Mouse (Mus musculus): ENCODE measurements around the gene Cnnm2. TPM values are rescaled to one million over a fixed set of nuclear protein-coding genes. Genes with fewer than 3 reads are reported as not detected.
A peak's percentile ranks its signal among the peaks of the same experiment; 100 is the strongest.
"Not testable (repeated sequence)": the region's sequence is repeated elsewhere in the genome, so short reads cannot be mapped to it uniquely, and the experiment has no call there.

Gene Cnnm2
- total RNA-seq, 1 experiment from 2014 or later: 27.8 TPM

DNA sequence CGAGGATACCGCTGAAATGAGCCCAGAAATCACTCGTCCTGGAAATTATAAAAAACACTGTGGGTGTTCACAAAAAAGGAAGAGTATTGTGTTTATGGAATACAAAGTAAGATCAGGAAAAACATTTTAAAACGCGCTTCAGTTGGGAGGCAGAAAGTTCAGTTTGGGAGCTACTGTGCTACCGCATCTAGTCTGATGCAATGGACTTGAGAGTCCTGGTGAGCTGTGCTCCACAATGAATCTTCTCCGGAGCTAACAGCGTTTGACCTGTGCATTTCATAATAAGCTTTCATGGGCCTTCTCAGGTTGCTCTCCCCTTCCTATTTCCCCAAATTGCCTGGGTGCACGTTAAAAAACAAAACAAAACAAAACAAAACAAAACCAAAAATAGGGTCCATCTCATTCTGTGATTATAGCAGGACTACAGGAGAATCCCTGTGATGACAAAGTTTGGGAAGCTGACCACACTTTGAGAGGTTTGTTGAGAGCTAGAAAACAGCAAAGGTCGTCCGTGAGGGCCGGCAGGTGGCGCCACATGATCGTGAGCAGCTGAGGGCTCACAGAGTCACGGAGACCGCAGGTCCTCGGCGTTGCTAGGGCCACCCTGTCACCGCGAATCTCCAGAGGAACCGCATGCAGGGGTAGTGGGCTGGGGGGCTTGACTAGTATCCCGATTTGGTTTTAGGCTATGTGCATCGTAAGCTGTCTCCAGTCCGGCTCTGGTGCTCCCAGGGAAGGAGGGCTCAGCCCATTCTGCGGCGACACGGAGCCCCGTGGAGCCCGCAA is 828 bp upstream of the Cnnm2 start:
- DNase-seq: peak; percentile 92

DNA sequence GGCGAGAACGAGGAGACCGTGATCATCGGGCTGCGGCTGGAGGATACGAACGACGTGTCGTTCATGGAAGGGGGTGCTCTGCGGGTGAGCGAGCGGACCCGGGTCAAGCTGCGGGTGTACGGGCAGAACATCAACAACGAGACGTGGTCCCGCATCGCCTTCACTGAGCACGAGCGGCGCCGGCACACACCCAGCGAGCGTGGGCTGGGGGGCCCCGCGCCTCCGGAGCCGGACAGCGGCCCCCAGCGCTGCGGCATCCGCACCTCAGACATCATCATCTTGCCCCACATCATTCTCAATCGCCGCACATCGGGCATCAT is 535 bp downstream of the Cnnm2 start:
- no peak for DNase-seq

DNA sequence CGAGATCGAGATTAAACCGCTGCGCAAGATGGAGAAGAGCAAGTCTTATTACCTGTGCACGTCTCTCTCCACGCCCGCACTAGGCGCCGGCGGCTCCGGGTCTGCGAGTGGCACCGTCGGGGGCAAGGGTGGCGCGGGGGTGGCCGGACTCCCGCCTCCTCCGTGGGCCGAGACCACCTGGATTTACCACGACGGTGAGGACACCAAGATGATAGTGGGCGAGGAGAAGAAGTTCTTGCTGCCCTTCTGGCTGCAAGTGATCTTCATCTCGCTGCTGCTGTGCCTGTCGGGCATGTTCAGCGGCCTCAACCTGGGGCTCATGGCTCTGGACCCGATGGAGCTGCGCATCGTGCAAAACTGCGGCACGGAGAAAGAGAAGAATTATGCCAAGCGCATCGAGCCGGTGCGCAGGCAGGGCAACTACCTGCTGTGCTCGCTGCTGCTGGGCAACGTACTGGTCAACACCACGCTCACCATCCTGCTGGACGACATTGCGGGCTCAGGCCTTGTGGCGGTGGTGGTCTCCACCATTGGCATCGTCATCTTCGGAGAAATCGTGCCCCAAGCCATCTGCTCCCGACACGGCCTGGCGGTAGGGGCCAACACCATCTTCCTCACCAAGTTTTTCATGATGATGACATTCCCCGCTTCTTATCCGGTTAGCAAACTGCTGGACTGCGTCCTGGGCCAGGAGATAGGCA is 1.0 kb downstream of the Cnnm2 start:
- peak; percentile 45 for DNase-seq

DNA sequence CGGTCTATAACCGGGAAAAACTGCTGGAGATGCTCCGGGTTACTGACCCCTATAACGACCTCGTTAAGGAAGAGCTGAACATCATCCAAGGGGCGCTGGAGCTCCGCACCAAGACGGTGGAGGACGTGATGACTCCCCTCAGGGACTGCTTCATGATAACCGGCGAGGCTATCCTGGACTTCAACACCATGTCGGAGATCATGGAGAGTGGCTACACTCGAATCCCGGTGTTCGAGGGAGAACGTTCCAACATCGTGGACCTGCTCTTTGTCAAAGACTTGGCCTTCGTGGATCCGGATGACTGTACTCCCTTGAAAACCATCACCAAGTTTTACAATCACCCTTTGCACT is 1.6 kb downstream of the Cnnm2 start:
- DNase-seq: no peak

DNA sequence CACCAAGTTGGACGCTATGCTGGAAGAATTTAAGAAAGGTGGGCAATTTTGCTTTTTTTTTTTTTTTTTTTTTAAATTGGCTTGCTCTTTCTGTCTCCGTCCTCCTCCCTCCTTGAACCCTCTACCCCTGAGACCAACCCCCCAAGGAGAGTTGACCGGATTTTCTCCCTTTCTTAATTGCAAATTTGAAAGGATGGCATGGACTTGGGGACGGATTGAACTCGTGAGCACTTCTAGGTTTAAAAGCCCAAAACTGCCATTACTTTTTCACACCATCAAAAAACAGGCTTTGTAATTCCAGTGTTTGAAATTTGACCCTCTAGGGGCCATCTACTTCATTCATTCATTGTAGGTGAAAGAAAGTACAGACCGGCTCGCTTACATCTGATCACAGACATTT is 2.0 kb downstream of the Cnnm2 start:
- no peak for DNase-seq

DNA sequence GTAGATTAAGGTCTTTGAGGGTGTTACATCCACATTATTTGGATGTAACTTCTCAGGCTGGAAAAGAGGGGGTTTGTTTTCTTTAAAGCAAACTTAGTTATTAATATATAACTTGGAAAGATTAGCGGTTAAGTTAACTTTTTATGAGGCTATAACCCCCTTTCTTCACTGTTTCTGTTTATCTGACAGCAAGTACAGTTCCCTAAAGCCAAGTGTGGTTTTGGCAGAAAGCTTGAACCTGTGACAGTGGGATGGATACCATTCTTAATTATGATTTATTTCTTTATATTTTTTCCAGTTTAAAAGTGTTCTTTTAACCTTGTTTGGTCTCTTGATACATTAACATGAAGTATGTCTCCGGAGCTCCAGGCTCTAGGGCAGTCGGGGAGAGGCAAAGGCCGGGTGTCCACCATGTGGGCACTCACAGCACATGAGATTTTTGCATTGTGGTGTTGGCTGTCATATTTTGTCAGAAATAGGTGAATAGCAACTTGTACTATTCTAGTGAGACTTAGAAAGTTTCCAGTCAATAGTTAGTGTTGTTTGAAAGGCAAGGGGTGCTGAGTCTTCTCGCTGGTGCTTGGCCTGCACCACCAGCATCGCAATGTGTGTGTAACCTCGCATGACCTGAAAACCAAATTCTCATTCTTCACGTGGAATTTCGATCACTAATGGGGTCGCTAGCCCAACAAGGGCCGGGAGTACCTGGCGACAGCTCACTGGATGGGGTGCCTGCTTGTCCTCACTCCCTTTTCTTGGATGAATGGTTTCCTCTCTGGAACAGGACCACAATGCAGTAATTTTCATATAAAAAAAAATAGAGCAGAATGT is 2.8 kb downstream of the Cnnm2 start:
- no peak for DNase-seq

DNA sequence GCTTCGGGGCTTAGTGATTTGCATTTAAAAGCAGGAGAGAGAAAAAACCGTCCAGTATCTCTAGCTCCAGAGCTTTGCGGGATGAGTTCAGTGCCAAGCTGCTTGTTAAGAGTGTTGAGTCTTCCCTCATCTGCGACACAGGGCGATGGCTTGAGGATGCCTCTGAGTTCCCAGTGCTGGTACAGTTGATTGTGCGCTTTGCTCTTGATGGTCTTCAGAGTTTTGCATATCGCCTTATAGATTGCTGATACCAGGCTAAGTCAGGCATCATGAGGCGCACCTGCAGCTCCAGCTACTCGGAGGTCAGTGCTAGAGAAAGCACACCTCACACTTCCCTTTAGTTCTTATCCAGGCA is 3.3 kb downstream of the Cnnm2 start:
- DNase-seq: no peak

DNA sequence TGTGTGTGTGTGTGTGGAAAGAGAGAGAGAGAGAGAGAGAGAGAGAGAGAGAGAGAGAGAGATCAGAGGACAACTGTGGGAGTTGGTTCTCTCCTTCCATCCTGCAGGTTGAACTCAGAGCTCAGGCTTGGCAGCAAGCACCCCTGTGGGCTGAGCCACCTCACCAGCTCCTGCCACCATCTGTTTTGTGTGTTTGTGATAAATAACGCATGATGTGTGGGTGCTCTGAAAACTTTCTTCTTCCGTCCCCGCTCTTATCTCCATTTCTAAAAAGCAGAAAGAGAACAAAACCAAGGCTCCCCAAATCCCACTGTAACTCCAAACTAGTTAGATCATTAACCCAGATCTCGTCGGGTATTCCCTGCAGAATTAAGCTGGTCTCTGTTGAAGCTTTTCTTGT is 4.7 kb downstream of the Cnnm2 start:
- no peak for DNase-seq

DNA sequence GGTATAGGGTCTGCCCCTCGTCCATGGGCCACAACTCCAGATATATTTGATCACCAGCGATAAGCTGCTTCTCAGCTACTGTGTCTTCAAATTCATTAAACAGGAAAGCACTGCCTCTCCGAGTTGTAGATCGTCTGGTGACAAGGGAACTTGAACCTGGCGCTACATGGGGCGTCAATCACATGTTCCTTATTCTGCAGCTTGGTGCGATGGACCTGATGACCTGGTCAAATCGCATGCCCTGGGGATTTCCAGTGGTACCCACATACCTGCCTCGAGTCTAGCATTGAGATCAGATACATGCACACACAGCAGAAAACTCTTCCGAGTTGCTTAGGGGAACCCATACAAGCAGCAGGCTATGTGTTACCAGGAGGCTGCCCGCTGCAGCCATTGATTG is 8.4 kb downstream of the Cnnm2 start:
- DNase-seq: no peak

DNA sequence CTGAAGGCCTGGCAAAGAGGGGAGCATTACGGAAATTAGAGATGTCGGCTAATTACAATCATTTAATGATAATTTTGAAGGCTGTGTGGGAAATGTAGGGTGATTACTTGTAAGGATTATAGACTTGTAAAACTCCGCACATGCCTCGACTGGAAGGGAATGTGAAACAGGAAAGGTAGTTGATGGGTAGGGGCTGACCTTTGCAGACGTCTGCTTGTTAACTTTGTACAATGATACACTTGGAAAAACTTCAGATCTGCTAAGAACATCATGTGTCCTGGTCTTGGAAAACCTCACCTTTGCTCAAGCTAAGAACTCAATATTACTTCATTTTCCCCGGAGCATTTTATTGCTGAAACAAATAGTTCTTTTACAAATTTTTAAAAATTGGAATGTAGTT is 10.4 kb downstream of the Cnnm2 start:
- no peak for DNase-seq

DNA sequence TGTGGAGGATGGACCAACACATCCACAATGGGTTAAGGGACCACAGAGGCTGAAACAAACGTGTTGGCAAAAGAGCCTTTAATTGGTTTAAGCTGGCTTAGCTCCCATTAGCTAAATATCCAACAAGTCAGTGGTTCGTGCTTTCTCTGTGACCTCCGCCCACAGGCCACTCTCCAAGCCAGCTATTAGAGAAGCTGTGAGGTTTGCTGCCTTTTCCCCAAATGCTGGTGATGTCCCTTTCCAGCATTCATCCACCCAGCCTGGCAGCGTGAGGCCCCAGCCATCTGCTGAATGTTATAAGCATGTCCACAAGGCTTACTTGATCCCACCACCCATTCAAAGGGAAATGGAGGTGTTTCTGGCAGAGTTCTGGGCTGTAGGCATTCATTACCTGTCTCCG is 15.0 kb downstream of the Cnnm2 start:
- DNase-seq: no peak

DNA sequence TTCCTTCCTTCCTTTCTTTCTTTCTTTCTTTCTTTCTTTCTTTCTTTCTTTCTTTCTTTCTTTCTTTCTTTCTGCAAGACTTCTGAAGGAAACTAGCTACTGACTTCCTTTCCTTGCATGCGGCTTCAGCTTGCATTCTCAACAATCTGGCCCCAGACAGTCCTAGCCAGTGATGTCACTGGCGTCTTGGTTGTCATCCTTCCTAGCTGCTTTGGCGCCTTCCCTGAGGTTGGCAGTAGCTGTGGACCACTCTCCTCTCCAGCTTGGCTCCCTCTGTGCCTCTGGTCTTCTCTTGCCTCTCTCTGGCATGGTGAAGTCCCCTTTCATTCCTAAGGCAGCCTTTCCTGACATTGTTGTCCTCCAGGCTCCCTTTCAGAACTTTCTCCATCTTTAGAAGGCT is 15.5 kb downstream of the Cnnm2 start:
- DNase-seq: no peak

DNA sequence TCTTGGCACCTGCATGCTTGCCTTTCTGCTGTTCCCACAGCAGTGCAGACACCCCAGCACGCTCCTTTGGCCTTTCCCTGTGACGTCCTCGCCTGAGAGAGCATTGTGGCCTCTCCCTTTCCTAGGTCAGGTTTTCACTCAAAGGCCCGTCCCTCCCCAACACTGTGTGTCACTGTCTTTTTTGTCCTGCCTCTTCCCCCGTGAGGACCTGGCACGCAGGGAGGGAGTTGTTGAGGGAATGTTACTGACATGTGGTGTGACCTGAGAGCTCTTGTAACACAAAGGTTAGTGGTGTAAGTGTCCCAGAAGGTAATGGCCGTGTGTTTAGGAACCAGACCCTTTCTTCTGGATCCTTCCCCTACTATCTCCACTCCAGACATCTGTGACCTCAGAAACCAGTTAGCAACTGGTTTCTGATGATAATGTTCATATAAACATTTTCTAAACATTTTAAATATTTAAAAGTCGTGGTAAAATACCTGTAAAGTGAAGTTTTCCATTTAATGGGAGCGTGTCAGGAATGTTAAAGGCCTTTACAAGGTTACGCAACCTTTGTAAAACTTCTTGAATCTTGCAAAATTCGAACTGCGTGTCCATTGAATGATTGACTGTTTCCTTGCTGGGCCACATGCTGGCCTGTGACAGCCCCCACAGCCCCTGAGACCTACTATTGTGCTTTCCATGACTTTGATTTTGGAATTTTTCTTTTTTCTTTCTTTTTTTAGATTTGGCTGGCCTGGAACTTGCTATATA is 16.7 kb downstream of the Cnnm2 start:
- peak; percentile 40 for DNase-seq

DNA sequence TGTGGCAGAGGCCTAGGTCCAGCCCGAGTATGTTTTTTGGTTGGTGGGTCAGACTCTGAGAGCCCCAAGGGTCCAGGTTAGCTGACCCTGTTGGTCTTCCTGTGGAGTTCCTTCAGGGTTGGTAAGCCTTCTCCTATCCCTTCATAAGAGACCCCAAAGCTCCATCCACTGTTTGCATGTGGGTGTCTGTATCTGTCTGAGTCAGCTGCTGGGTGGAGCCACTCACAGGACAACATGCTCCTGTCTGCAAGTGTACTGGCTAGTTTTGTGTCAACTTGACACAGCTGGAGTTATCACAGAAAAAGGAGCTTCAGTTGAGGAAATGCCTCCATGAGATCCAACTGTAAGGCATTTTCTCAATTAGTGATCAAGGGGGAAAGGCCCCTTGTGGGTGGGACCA is 17.7 kb downstream of the Cnnm2 start:
- not testable (repeated sequence) for DNase-seq

DNA sequence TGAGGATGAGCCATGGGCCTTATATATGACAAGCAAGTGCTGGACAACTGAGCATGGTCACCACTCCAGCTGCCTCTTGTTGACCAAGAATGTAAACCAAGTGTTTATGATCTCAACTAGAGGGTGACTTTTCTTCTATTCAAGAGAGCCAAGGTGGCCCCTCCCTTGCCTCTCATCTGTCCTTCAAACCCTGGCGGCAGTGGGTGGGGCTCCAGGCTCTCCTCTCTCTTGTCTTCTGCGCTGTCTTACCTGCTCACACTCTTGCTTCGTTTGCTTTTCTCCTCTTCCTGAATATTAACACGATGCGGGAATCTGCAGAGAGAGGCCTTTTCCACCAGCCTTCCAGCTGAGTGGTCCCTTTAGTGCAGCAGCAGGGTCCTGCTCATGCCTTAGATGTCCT is 22.6 kb downstream of the Cnnm2 start:
- no peak for DNase-seq

DNA sequence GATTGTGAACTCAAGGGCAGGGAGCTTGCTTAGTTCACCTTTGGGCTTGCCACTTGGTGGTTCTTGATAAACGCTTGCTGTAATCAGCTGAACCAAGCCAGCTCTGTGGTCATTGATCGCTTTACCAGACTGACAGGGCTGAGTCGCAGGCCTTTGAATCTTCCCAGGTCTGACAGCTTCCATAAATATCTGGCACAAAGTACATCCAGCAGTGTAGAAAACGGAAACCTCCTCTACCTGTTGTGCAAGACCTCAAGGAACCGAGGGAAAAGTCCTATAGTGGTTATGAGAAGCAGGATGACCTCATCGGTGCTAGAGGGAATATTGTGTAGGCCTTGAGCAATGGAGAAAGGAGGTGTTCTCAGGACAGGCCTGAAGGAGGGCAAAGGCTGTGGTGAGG is 23.1 kb downstream of the Cnnm2 start:
- DNase-seq: peak; percentile 24

DNA sequence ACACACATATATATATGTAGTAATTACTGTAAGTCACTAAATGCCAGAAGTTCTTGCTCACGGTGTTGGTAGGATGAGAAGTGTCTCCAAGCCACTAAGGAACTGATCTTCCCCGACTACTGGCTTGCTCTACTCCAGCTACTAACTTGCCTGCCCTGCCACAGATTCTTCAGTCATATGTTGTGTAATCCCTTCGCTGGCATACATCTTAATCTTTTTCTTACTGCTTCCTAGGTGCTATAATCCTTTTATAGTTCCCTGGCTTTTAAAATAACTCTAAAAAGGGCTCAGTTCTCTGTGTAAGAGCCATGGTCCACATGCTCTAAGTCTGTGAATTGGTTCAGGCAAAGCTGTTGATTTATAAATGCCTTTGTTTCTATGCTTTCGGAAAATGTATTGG is 24.2 kb downstream of the Cnnm2 start:
- no peak for DNase-seq

DNA sequence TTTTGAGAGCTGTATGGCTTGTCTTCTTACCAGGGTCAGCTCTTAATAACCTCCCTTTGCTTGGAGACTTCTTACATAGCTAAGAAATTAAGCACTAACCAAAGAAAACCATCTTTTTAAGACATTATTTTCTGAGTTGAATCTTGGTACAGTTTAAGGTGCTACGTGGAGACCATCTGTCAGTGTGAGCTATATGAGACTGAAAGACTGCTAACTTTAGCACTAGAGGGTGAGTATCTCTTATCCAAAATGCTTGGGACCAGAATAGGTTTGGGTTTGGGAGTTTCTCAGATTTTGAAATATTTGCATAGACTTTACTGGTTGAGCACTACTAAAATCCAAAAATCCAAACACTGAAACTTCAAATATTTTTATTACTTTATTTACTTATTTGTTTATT is 28.4 kb downstream of the Cnnm2 start:
- DNase-seq: no peak

DNA sequence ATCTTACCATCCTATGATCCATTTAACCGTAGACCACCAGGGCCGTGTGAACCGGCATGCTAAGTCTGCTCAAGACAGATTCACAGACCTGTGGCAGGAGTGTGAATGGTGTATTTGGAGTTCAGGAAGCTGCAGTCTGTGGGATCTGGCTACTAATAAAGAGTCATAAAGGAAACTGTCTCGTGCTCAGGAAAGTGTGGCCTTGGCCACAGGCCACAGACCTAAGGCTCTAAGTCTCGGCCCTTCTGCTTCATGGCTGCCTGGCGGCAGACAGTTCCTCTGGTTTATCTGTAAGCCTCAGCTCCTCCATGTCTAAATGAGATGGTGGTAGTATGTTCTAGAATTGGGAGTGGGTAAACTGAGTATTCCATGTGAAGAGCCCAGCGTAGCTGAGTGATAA is 30.0 kb downstream of the Cnnm2 start:
- no peak for DNase-seq

DNA sequence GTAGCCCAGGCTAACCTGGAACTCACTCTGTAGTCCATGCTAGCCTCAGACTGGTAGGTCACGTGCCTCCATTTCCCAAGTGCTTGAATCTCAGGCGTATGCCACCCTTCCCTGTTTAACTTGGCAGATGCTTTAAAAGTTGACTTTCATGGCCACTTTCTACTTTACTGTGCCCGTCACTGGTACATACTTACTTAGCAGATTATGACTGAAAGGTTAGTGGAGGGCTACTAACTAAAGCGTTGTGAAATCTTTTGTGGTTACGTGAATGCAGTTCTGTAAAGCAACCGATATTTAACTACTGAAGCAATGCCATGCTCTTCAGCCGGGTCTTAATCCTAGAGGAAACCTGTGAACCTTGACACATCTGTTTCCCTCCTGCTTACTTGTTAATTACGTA is 30.5 kb downstream of the Cnnm2 start:
- no peak for DNase-seq

DNA sequence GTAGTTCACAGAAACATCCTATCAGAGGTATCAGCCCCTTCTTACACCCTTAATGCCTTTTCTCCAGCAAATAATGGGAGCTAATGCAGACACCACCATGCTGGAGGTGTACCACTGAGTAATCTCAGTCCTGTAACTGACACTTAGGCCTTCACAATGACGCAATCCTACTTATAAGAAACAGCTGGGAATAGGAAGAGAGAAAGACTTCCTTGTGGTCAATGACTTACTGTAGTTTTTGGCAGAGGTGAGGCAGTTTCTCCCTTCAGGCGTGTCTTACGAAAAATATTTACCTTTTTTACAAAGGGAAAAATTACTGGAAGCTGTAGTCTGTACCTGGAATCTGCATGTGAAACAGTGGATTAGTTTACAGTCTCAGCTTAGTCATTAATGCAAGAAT is 31.1 kb downstream of the Cnnm2 start:
- no peak for DNase-seq

DNA sequence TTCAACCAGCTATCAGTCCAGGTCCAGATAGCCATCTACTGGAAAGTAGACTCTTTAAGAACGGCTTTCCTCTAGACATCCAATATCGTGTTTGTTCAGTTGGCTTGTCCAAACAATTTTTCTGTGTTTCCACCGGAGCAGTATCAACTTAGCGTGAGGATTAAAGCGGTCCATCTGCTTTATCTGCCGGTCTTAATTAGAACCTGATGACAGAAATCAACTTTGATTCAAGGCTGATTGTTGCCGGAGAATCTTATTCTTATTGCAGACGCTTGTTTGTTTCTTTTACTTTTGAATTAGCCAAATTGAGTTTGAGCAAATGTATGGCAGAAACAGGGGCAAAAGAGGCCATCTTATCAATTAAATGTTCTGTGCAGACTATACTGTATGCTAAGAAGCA is 32.8 kb downstream of the Cnnm2 start:
- DNase-seq: no peak

All from adrenal gland, postnatal 14 days (tissue).